Mouse (Mus musculus) lung, postnatal 0 days (tissue): ENCODE measurements around the gene Ptprn2.

Source experiments
- CTCF ChIP-seq: IDR thresholded peaks from 2 replicates; pipeline ENCODE4 v1.5.1; 2016; ENCODE audit warnings: antibody characterized with exemption, mild to moderate bottlenecking
- EP300 ChIP-seq: IDR thresholded peaks from 2 replicates; pipeline ENCODE4 v1.6.1; 2016; ENCODE audit warnings: antibody characterized with exemption, mild to moderate bottlenecking, control low read depth

GRCm38 (mm10) chr12:117156256-117156655, 670.7 kb downstream of the Ptprn2 start:
- no peak for TF ChIP-seq EP300
- TF ChIP-seq CTCF = no peak
